Mouse (Mus musculus) brown adipose tissue, adult 24 weeks (tissue): ENCODE measurements around the gene Cyth1. TPM values are rescaled to one million over a fixed set of nuclear protein-coding genes. Genes with fewer than 3 reads are reported as not detected.
A peak's percentile ranks its signal among the peaks of the same experiment; 100 is the strongest.

Source experiments
- H3K27ac ChIP-seq: fragments of 200-500 bp; replicated peaks from 2 replicates; pipeline ENCODE4 v1.5.1; 2012; ENCODE audit warnings: low read depth, mild to moderate bottlenecking, low read length
- H3K4me1 ChIP-seq: fragments of 200-500 bp; 2 replicates; pipeline ENCODE4 v1.6.1; 2012; ENCODE audit warnings: low read length, mixed read lengths; ENCODE audit not compliant: control insufficient read depth, insufficient read depth, insufficient read length
- H3K4me3 ChIP-seq: fragments of 200-500 bp; 2 replicates; pipeline ENCODE4 v1.5.1; 2012; ENCODE audit warnings: low read depth, mild to moderate bottlenecking, low read length, moderate library complexity; ENCODE audit not compliant: insufficient read depth
- polyA plus RNA-seq: library from polyadenylated mRNA; stranded (reverse); fragments of >200 nt; gene quantifications from 2 replicates; pipeline ENCODE4 v1.2.4, GENCODE M21; 2012; ENCODE audit not compliant: missing spikeins, insufficient read depth, insufficient read length

Gene Cyth1
- polyA plus RNA-seq, 1 experiment, result 41.9 TPM

GRCm38 (mm10) chr11:118202410-118203233 lies 45.8 kb downstream of the Cyth1 start:
- H3K27ac ChIP-seq, result peak overlapping the region; percentile 49; the same call in 1 of the 2 replicates
- H3K4me1 ChIP-seq, result peaks cover 85% of the 10 kb centered on the region

GRCm38 (mm10) chr11:118201833-118202409 lies 46.5 kb downstream of the Cyth1 start:
- Histone ChIP-seq H3K4me1 (peaks cover 83% of the 10 kb centered on the region), H3K4me3 (peak overlapping the region; percentile 31), H3K27ac (peak overlapping the region; percentile 49)

More at GRCm38 (mm10) chr11:118202410-118203233, 45.8 kb downstream of the Cyth1 start:
- H3K4me3 ChIP-seq, result peak overlapping the region; percentile 31

GRCm38 (mm10) chr11:118200834-118201830 lies 47.3 kb downstream of the Cyth1 start:
- peak overlapping the region; percentile 49 for H3K27ac ChIP-seq
- H3K4me3 ChIP-seq, result peak overlapping the region; percentile 31
- H3K4me1 ChIP-seq, result peaks cover 88% of the 10 kb centered on the region

GRCm38 (mm10) chr11:118198296-118198600 lies 50.1 kb downstream of the Cyth1 start:
- H3K27ac ChIP-seq, result peak overlapping the region; percentile 9
- no peak overlapping the region; the same call in 1 of the 2 replicates for H3K4me3 ChIP-seq
- H3K4me1 ChIP-seq, result peaks cover 89% of the 10 kb centered on the region

GRCm38 (mm10) chr11:118197508-118198295 lies 50.7 kb downstream of the Cyth1 start:
- peaks cover 89% of the 10 kb centered on the region for H3K4me1 ChIP-seq
- H3K4me3 ChIP-seq, result peak overlapping the region; percentile 1; the same call in 1 of the 2 replicates
- peak overlapping the region; percentile 9 for H3K27ac ChIP-seq

- peaks cover 89% of the 10 kb centered on the region for H3K4me1 ChIP-seq
- H3K27ac ChIP-seq, result peak overlapping the region; percentile 14
- H3K4me3 ChIP-seq, result no peak overlapping the region
These were observed 51.5 kb downstream of the Cyth1 start for GRCm38 (mm10) chr11:118196824-118197388.

- Histone ChIP-seq H3K4me3 (no peak overlapping the region), H3K4me1 (peaks cover 59% of the 10 kb centered on the region), H3K27ac (peak overlapping the region; percentile 96)
These were observed 54.8 kb downstream of the Cyth1 start for GRCm38 (mm10) chr11:118193390-118194147.

- no peak overlapping the region for H3K4me3 ChIP-seq
- peak overlapping the region; percentile 96 for H3K27ac ChIP-seq
- H3K4me1 ChIP-seq, result peaks cover 53% of the 10 kb centered on the region
These were observed 55.4 kb downstream of the Cyth1 start for GRCm38 (mm10) chr11:118192973-118193372.

GRCm38 (mm10) chr11:118182768-118183167 lies 65.6 kb downstream of the Cyth1 start:
- Histone ChIP-seq H3K27ac (no peak overlapping the region), H3K4me3 (no peak overlapping the region), H3K4me1 (peaks cover 21% of the 10 kb centered on the region)

GRCm38 (mm10) chr11:118182353-118182752 lies 66.0 kb downstream of the Cyth1 start:
- Histone ChIP-seq H3K27ac (no peak overlapping the region), H3K4me1 (peaks cover 21% of the 10 kb centered on the region), H3K4me3 (no peak overlapping the region)

- peaks cover 9% of the 10 kb centered on the region for H3K4me1 ChIP-seq
- H3K27ac ChIP-seq, result no peak overlapping the region
- no peak overlapping the region for H3K4me3 ChIP-seq
These were observed 68.2 kb downstream of the Cyth1 start for GRCm38 (mm10) chr11:118180199-118180598.

- Histone ChIP-seq H3K4me1 (no peaks in the 10 kb centered on the region), H3K27ac (no peak overlapping the region), H3K4me3 (no peak overlapping the region)
These were observed 70.2 kb downstream of the Cyth1 start for GRCm38 (mm10) chr11:118178236-118178635.

- Histone ChIP-seq H3K4me3 (no peak overlapping the region), H3K4me1 (peaks cover 17% of the 10 kb centered on the region), H3K27ac (no peak overlapping the region)
These were observed 73.6 kb downstream of the Cyth1 start for GRCm38 (mm10) chr11:118174752-118175151.
